Mouse (Mus musculus) C2C12 (cell line): ENCODE measurements at regions not wholly inside any gene's neighbourhood (a gene's known extent, or its start where the extent isn't known, plus 50 kb on each side); places are given as distances from the start of the nearest gene placed in this dataset.

Source experiments
- CEBPB ChIP-seq: IDR thresholded peaks from one replicate; pipeline ENCODE4 v1.6.1; 2011; ENCODE audit warnings: low read depth, mild to moderate bottlenecking, control low read depth, moderate library complexity
- CTCF ChIP-seq: IDR thresholded peaks from one replicate; pipeline ENCODE4 v1.5.1; 2011; ENCODE audit not compliant: control insufficient read depth, insufficient read depth, insufficient read length
- FOSL1 ChIP-seq: IDR thresholded peaks from one replicate; pipeline ENCODE4 v1.8.0; 2011; ENCODE audit warnings: mild to moderate bottlenecking, low read length; ENCODE audit not compliant: poor library complexity, insufficient read depth, severe bottlenecking
- MAX ChIP-seq: IDR thresholded peaks from one replicate; pipeline ENCODE4 v1.6.1; 2011; ENCODE audit warnings: mild to moderate bottlenecking, control low read depth
- MYOD1 ChIP-seq: IDR thresholded peaks from one replicate; pipeline ENCODE4 v1.6.1; 2011; ENCODE audit warnings: low read depth; ENCODE audit not compliant: control insufficient read depth, insufficient read length
- MYOG ChIP-seq: IDR thresholded peaks from one replicate; pipeline ENCODE4 v1.6.1; 2011; ENCODE audit not compliant: control insufficient read depth, insufficient read length; ENCODE audit errors: extremely low read depth
- USF1 ChIP-seq: IDR thresholded peaks from one replicate; pipeline ENCODE4 v1.6.1; 2011; ENCODE audit warnings: low read depth, mild to moderate bottlenecking, control low read depth, moderate library complexity

- TF ChIP-seq CTCF (no peak), USF1 (no peak), MYOD1 (no peak), MAX (no peak), MYOG (no peak), FOSL1 (no peak), CEBPB (no peak)
These were observed 248.7 kb upstream of the Nfe2l3 start for GRCm38 (mm10) chr6:51183576-51184420.
